Mouse (Mus musculus): Measurements from ENCODE around the gene Nmnat1. TPM values are rescaled to one million over a fixed set of nuclear protein-coding genes. Genes with fewer than 3 reads are reported as not detected.
A peak's percentile ranks its signal among the peaks of the same experiment; 100 is the strongest.
"Not testable (repeated sequence)": the region's sequence is repeated elsewhere in the genome, so short reads cannot be mapped to it uniquely, and the experiment has no call there.

Gene Nmnat1
- polyA plus RNA-seq, 1 experiment from 2014 or later, result 14.9 TPM

- Histone ChIP-seq H3K27ac (ENCODE audit: low read depth, low read length) (no peak overlapping the region), H3K9ac (ENCODE audit: low read length) (no peak overlapping the region), H3K9me3 (ENCODE audit: control insufficient read depth, low read length) (no peaks in the 10 kb centered on the region), H3K4me3 (ENCODE audit: low read depth, low read length) (no peak overlapping the region), H3K4me2 (ENCODE audit: low read depth) (no peak overlapping the region), H3K4me1 (ENCODE audit: control insufficient read depth, insufficient read depth, low read length) (no peaks in the 10 kb centered on the region), H3K27me3 (ENCODE audit: control insufficient read depth, insufficient read depth, low read length) (no peaks in the 10 kb centered on the region), H3K36me3 (ENCODE audit: control insufficient read depth, insufficient read depth, low read length) (no peaks in the 10 kb centered on the region)
- ATAC-seq (ENCODE audit: insufficient read depth, low FRiP score, low TSS enrichment) (no peak), DNase-seq (ENCODE audit: low spot score) (no peak)
- 87% methylated on average over 6 of the region's 6 CpGs for WGBS
Observed at GRCm38 (mm10) chr4:149457831-149458430, 27.1 kb downstream of the Nmnat1 start.

DNA sequence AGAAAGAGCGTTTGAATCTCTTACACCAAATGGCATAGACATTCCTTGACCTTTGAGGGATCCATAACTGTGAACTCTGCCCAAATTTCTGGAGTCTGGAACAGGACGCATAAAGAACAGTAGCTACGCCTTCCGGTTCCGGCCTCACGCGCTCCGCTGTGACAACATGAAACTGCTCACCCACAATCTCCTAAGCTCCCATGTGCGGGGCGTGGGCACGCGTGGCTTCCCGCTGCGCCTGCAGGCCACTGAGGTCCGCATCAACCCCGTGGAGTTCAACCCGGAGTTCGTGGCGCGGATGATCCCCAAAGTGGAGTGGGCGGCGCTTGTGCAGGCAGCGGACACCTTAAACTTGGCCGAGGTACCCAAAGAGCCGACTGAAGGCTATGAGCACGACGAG is 27.8 kb downstream of the Nmnat1 start:
- WGBS, result 85% methylated on average over 27 of the region's 27 CpGs
- not testable (repeated sequence) for H3K4me2 ChIP-seq (ENCODE audit: low read depth); H3K4me1 ChIP-seq (ENCODE audit: control insufficient read depth, insufficient read depth, low read length); H3K9ac ChIP-seq (ENCODE audit: low read length); DNase-seq (ENCODE audit: low spot score); H3K27me3 ChIP-seq (ENCODE audit: control insufficient read depth, insufficient read depth, low read length); H3K9me3 ChIP-seq (ENCODE audit: control insufficient read depth, low read length); ATAC-seq (ENCODE audit: insufficient read depth, low FRiP score, low TSS enrichment); H3K27ac ChIP-seq (ENCODE audit: low read depth, low read length); H3K36me3 ChIP-seq (ENCODE audit: control insufficient read depth, insufficient read depth, low read length); H3K4me3 ChIP-seq (ENCODE audit: low read depth, low read length)

DNA sequence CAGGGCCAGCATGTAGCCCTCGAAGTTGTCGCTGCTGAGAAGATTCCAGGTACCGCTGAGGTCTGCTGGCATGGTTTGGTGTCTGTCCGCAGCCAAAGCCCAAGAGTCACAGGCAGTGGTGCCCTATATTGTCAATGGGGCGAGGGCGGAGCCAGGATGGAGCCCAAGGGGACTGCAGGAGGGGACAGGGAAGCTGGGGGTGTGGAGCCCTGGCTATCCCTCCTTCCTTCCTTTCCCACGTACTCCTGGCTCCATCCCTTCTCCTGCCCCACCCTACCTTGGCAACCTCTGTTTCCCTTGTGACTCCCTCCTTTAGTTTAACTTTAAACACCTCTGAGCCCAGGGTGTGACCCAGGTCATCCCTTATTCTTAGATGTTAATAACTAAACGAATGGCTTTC is 30.1 kb downstream of the Nmnat1 start, which contains the start of gene Rbp7:
Rbp7 (minus strand) TSS at position 100 of the 400 bp plus-strand sequence.
- ATAC-seq (ENCODE audit: insufficient read depth, low FRiP score, low TSS enrichment), result no peak
- no peak within 1 kb of the TSS for H3K4me3 ChIP-seq (ENCODE audit: low read depth, low read length)
- no peak for DNase-seq (ENCODE audit: low spot score)
- no peak within 1 kb of the TSS for H3K4me2 ChIP-seq (ENCODE audit: low read depth)
- H3K27ac ChIP-seq (ENCODE audit: low read depth, low read length), result no peak within 1 kb of the TSS
- no peaks in the 10 kb centered on the region for H3K36me3 ChIP-seq (ENCODE audit: control insufficient read depth, insufficient read depth, low read length)
- H3K27me3 ChIP-seq (ENCODE audit: control insufficient read depth, insufficient read depth, low read length), result no peaks in the 10 kb centered on the region
- no peak within 1 kb of the TSS for H3K9ac ChIP-seq (ENCODE audit: low read length)
- 54% methylated on average over 8 of the region's 8 CpGs for WGBS
- H3K4me1 ChIP-seq (ENCODE audit: control insufficient read depth, insufficient read depth, low read length), result no peaks in the 10 kb centered on the region
- H3K9me3 ChIP-seq (ENCODE audit: control insufficient read depth, low read length), result no peaks in the 10 kb centered on the region

DNA sequence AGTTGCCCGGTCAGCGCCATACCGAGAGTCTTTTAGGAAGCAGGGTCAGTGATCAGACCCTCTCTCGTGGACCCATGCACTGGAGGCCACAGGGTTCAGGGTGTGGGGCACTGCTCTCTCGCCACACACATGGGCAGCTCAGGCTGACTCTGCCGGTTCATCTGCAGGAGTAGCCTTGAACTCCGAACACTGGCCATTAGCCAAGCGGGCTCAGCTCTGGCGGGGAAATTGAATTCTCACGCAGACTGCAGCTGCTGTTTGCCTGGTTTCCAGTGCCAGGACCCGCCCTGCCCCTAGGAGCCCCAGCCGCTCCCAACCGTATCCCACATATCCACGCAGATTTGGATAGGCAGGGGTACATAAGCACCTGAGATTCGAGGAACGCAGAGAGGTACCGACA is 30.7 kb downstream of the Nmnat1 start:
- no peak for DNase-seq (ENCODE audit: low spot score)
- Histone ChIP-seq H3K27ac (ENCODE audit: low read depth, low read length) (no peak overlapping the region), H3K27me3 (ENCODE audit: control insufficient read depth, insufficient read depth, low read length) (no peaks in the 10 kb centered on the region), H3K4me2 (ENCODE audit: low read depth) (no peak overlapping the region), H3K9me3 (ENCODE audit: control insufficient read depth, low read length) (no peaks in the 10 kb centered on the region), H3K36me3 (ENCODE audit: control insufficient read depth, insufficient read depth, low read length) (no peaks in the 10 kb centered on the region), H3K4me3 (ENCODE audit: low read depth, low read length) (no peak overlapping the region), H3K4me1 (ENCODE audit: control insufficient read depth, insufficient read depth, low read length) (no peaks in the 10 kb centered on the region), H3K9ac (ENCODE audit: low read length) (no peak overlapping the region)
- 91% methylated on average over 17 of the region's 17 CpGs for WGBS
- ATAC-seq (ENCODE audit: insufficient read depth, low FRiP score, low TSS enrichment), result no peak

DNA sequence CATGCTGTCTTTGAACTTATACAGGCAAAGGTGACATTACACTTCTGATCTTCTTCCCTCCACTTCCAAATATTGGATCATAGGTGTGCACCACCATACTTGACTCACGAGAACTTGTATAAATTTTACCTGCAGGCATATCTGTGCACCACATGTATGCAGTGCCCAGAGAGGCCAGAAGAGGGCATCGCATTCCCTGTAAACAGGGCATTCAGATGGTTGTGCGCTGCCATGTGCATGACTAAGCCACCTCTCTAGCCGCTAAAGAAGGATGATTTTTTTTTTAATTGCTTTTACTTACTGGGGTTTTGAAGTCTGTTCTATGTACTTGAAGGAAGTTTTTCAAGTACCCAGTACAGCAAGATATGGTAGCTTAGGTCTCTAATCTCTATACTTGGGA is 31.3 kb downstream of the Nmnat1 start:
- Histone ChIP-seq H3K9ac (ENCODE audit: low read length) (no peak overlapping the region), H3K4me2 (ENCODE audit: low read depth) (no peak overlapping the region), H3K27me3 (ENCODE audit: control insufficient read depth, insufficient read depth, low read length) (no peaks in the 10 kb centered on the region), H3K36me3 (ENCODE audit: control insufficient read depth, insufficient read depth, low read length) (no peaks in the 10 kb centered on the region), H3K4me3 (ENCODE audit: low read depth, low read length) (no peak overlapping the region), H3K4me1 (ENCODE audit: control insufficient read depth, insufficient read depth, low read length) (no peaks in the 10 kb centered on the region), H3K27ac (ENCODE audit: low read depth, low read length) (no peak overlapping the region), H3K9me3 (ENCODE audit: control insufficient read depth, low read length) (no peaks in the 10 kb centered on the region)
- no peak for DNase-seq (ENCODE audit: low spot score)
- WGBS, result 84% methylated on average over 4 of the region's 4 CpGs
- no peak for ATAC-seq (ENCODE audit: insufficient read depth, low FRiP score, low TSS enrichment)

GRCm38 (mm10) chr4:149450636-149451035 is 34.4 kb downstream of the Nmnat1 start:
- Histone ChIP-seq H3K36me3 (ENCODE audit: control insufficient read depth, insufficient read depth, low read length) (no peaks in the 10 kb centered on the region), H3K4me3 (ENCODE audit: low read depth, low read length) (no peak overlapping the region), H3K4me2 (ENCODE audit: low read depth) (no peak overlapping the region), H3K9me3 (ENCODE audit: control insufficient read depth, low read length) (no peaks in the 10 kb centered on the region), H3K9ac (ENCODE audit: low read length) (no peak overlapping the region), H3K4me1 (ENCODE audit: control insufficient read depth, insufficient read depth, low read length) (peaks cover 2% of the 10 kb centered on the region; the same call in 1 of the 2 replicates), H3K27me3 (ENCODE audit: control insufficient read depth, insufficient read depth, low read length) (no peaks in the 10 kb centered on the region), H3K27ac (ENCODE audit: low read depth, low read length) (no peak overlapping the region)
- ATAC-seq (ENCODE audit: insufficient read depth, low FRiP score, low TSS enrichment) (no peak), DNase-seq (ENCODE audit: low spot score) (no peak)
- 89% methylated on average over 3 of the region's 3 CpGs for WGBS

DNA sequence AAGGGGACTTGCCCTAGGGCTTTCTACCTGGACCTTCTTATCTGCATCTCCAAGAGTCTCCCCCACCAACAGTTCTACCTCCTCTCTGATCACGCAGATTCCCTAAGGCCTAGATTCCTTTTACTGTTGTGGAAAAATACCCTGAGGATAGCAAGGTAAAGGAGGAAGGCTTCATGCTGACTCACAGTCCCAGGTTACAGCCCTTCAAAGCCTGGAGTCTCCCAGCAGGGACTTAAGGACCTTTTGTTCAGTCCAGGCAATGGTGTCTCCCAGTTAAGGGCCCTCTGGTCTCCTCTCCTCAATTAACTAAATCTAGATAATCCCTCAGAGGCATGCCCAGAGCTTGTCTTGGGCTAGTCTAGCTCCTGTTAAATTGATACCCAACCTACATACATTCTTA is 38.7 kb downstream of the Nmnat1 start:
- Histone ChIP-seq H3K9me3 (ENCODE audit: control insufficient read depth, low read length) (no peaks in the 10 kb centered on the region), H3K27ac (ENCODE audit: low read depth, low read length) (peak overlapping the region; percentile 86; the same call in 1 of the 2 replicates), H3K4me1 (ENCODE audit: control insufficient read depth, insufficient read depth, low read length) (peaks cover 2% of the 10 kb centered on the region; the same call in 1 of the 2 replicates), H3K4me2 (ENCODE audit: low read depth) (peak overlapping the region; percentile 47), H3K4me3 (ENCODE audit: low read depth, low read length) (no peak overlapping the region), H3K36me3 (ENCODE audit: control insufficient read depth, insufficient read depth, low read length) (no peaks in the 10 kb centered on the region), H3K9ac (ENCODE audit: low read length) (no peak overlapping the region), H3K27me3 (ENCODE audit: control insufficient read depth, insufficient read depth, low read length) (no peaks in the 10 kb centered on the region)
- DNase-seq (ENCODE audit: low spot score) (no peak), ATAC-seq (ENCODE audit: insufficient read depth, low FRiP score, low TSS enrichment) (no peak)
- WGBS, result 54% methylated on average over 1 of the region's 1 CpGs

DNA sequence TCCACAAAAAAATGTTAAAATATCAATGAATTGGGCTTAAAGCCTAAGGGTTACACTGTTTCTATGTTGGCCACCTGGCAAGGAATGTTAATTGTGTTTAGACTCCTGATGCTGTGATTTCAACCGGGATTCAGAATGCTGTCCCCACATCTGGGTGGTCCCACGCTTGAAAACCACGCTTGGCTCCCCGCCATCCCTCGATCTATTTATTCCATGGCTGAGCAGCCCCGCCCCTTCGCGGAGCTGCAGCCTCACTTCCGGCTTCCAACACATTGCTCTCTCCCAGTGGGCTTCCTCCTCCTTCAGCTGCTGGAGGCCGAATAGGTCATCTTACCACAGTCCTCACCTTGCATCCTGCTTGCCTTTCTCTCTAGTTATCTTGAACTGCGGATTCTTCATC is 39.1 kb downstream of the Nmnat1 start:
- peak overlapping the region; percentile 86 for H3K27ac ChIP-seq (ENCODE audit: low read depth, low read length)
- peak overlapping the region; percentile 47 for H3K4me2 ChIP-seq (ENCODE audit: low read depth)
- no peaks in the 10 kb centered on the region for H3K27me3 ChIP-seq (ENCODE audit: control insufficient read depth, insufficient read depth, low read length)
- peak; percentile 82 for DNase-seq (ENCODE audit: low spot score)
- H3K9ac ChIP-seq (ENCODE audit: low read length), result no peak overlapping the region; the same call in 1 of the 2 replicates
- WGBS, result 2% methylated on average over 11 of the region's 11 CpGs
- peaks cover 2% of the 10 kb centered on the region; the same call in 1 of the 2 replicates for H3K4me1 ChIP-seq (ENCODE audit: control insufficient read depth, insufficient read depth, low read length)
- ATAC-seq (ENCODE audit: insufficient read depth, low FRiP score, low TSS enrichment), result peak; percentile 69
- no peak overlapping the region for H3K4me3 ChIP-seq (ENCODE audit: low read depth, low read length)
- H3K9me3 ChIP-seq (ENCODE audit: control insufficient read depth, low read length), result no peaks in the 10 kb centered on the region
- no peaks in the 10 kb centered on the region for H3K36me3 ChIP-seq (ENCODE audit: control insufficient read depth, insufficient read depth, low read length)

DNA sequence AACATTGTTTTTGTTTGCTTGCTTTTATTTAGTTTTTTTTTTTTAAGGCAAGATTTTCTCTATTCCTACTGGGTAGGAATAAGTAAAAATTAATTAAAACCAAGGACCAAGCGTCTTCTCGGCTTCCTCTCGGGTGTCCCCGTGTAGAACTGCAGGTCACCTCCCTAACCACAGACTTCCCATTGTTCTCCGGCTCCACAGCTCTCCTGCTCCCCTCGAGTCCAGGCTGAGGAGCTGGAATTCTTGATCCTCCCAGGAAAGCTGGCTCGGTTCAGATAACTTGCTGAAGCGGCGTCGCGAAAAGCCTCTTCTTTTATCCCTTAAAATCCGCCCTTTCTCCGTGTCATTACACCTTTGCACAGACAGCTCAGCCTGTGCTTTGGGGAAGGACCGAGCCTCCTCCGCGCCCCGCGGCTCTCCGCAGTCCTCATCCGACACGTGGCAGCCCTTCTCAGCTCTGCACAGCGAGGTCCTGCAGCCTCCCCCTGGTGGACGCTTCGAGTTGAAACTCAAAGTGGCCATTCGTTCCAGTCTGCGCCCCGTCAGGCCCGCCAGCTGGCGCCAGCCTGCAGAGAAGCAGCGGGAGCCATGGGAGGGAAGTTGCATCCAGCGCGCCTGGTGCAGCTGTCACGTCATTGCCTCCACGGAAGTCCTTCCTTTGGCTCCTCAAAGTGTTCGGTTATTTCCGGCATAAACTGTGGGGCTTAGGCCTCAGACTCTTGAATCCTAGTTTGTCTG is 39.9 kb downstream of the Nmnat1 start:
- peak; percentile 96 for DNase-seq (ENCODE audit: low spot score)
- Histone ChIP-seq H3K9me3 (ENCODE audit: control insufficient read depth, low read length) (no peaks in the 10 kb centered on the region), H3K4me1 (ENCODE audit: control insufficient read depth, insufficient read depth, low read length) (peaks cover 2% of the 10 kb centered on the region; the same call in 1 of the 2 replicates), H3K9ac (ENCODE audit: low read length) (peak overlapping the region; percentile 72), H3K36me3 (ENCODE audit: control insufficient read depth, insufficient read depth, low read length) (no peaks in the 10 kb centered on the region), H3K4me3 (ENCODE audit: low read depth, low read length) (peak overlapping the region; percentile 20; the same call in 1 of the 2 replicates), H3K27ac (ENCODE audit: low read depth, low read length) (peak overlapping the region; percentile 86), H3K4me2 (ENCODE audit: low read depth) (peak overlapping the region; percentile 47), H3K27me3 (ENCODE audit: control insufficient read depth, insufficient read depth, low read length) (no peaks in the 10 kb centered on the region)
- peak; percentile 97 for ATAC-seq (ENCODE audit: insufficient read depth, low FRiP score, low TSS enrichment)
- WGBS, result under 1% methylated on average over 36 of the region's 36 CpGs

All from neural tube, embryonic 11.5 days (tissue).